8 mouse cellular contexts compared by ENCODE assay signal in the genomic region with DNA sequence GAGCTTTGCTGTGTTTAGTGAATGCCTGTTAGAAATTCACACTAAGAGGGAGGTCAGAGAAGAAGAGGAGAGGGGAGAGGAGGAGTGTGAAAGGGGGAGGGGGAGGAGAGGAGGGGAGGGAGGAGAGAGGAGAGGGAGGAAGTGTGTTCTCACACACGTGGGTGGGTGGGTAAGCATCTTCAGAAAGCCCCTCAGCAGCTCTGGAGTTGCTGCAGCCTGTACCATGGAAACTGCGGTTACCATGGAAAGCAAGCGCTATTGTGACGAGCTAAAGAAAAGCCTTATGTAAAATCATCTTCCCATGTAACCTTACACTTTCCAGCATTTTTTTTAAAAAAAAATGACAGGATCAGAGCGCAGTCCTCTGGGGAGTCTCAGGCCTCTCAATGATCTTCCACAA.
DNase-seq lines count a peak whose midpoint lies in the region; ATAC-seq lines count a peak whose summit lies in the region.

No protein-coding gene starts in this region.

- no peak overlapping the region for H3K4me3 ChIP-seq in neural tube, embryonic 14.5 days (ENCODE audit: low read depth, low read length)

- H3K27ac ChIP-seq in neural tube, embryonic 14.5 days (ENCODE audit: low read depth, low read length): 0 out of 2 replicates have a peak overlapping the region, but pooled peaks have one; percentile 28

- 41% methylated on average over 5 of the region's 5 CpGs for WGBS in neural tube, embryonic 14.5 days

- intact Hi-C loops in heart, postnatal 10 days (cut with DNase I): no loop called here

- no peaks in the 10 kb centered on the region for H3K36me3 ChIP-seq in neural tube, embryonic 14.5 days (ENCODE audit: control insufficient read depth, insufficient read depth, low read length)

- peak; percentile 79; the same call in 1 of the 2 replicates for ATAC-seq in neural tube, embryonic 14.5 days (ENCODE audit: low read depth)

- DNase-seq in embryo, embryonic 10.5 days (ENCODE audit: low spot score): peak; percentile 35
- DNase-seq in forelimb bud, embryonic 11.5 days (ENCODE audit: low read depth, low spot score): peak; percentile 4
- DNase-seq in layer of hippocampus, postnatal 25 days (ENCODE audit: extremely low spot score in 1 of 2, low spot score in 1 of 2): peak; percentile 12 to 17
- DNase-seq in kidney, adult 18-20 months: no peak
- no peak for DNase-seq in heart, postnatal 10 days
- no peak for DNase-seq in lung, postnatal 25 days (ENCODE audit: low spot score)
- DNase-seq in cerebellum, adult 11-12 months: no peak

- H3K4me1 ChIP-seq in neural tube, embryonic 14.5 days (ENCODE audit: control insufficient read depth, insufficient read depth, low read length): peaks cover 4% of the 10 kb centered on the region; the same call in 1 of the 2 replicates

- no peak overlapping the region for H3K4me2 ChIP-seq in neural tube, embryonic 14.5 days (ENCODE audit: low read depth, low read length)

- no peak overlapping the region for H3K9ac ChIP-seq in neural tube, embryonic 14.5 days (replicated peaks; ENCODE audit: low read depth, low read length)

- H3K9me3 ChIP-seq in neural tube, embryonic 14.5 days (ENCODE audit: control insufficient read depth, low read length): no peaks in the 10 kb centered on the region

- H3K27me3 ChIP-seq in neural tube, embryonic 14.5 days (ENCODE audit: control insufficient read depth, insufficient read depth, low read length): no peaks in the 10 kb centered on the region

Comparison
In these comparisons a context has a peak if more than half of its experiments do, and no peak if none do; other contexts are left out.
1. DNase-seq: peak in embryo, embryonic 10.5 days (single experiment), forelimb bud, embryonic 11.5 days (single experiment) and layer of hippocampus, postnatal 25 days (2 of 2); none in kidney, adult 18-20 months (single experiment), heart, postnatal 10 days (0 of 2), lung, postnatal 25 days (single experiment) and cerebellum, adult 11-12 months (single experiment).